Mouse (Mus musculus) limb, embryonic 15.5 days (tissue): ENCODE measurements around the gene Pced1a. TPM values are rescaled to one million over a fixed set of nuclear protein-coding genes. Genes with fewer than 3 reads are reported as not detected.

Experiments used
- ATAC-seq: fragments of 200-750 bp; cut with Nextera tagmentation; 2 replicates; pipeline ENCODE4 v1.8.0; 2017; ENCODE audit warnings: low read depth, moderate TSS enrichment; ENCODE audit not compliant: insufficient number of reproducible peaks, low FRiP score, low TSS enrichment
- H3K27ac ChIP-seq: fragments of 300-500 bp; sonication (generic); 2 replicates; pipeline ENCODE4 v1.5.1; 2015; ENCODE audit warnings: moderate library complexity, mild to moderate bottlenecking, inconsistent platforms
- H3K27me3 ChIP-seq: fragments of 300-500 bp; sonication (generic); 2 replicates; pipeline ENCODE4 v1.6.1; 2015; ENCODE audit warnings: inconsistent platforms
- H3K36me3 ChIP-seq: fragments of 300-500 bp; sonication (generic); 2 replicates; pipeline ENCODE4 v1.6.1; 2015; ENCODE audit warnings: inconsistent platforms
- H3K4me1 ChIP-seq: fragments of 300-500 bp; sonication (generic); 2 replicates; pipeline ENCODE4 v1.6.1; 2015; ENCODE audit warnings: inconsistent platforms
- H3K4me2 ChIP-seq: fragments of 300-500 bp; sonication (generic); 2 replicates; pipeline ENCODE4 v1.6.1; 2015; ENCODE audit warnings: mild to moderate bottlenecking, inconsistent platforms
- H3K4me3 ChIP-seq: fragments of 300-500 bp; sonication (generic); 2 replicates; pipeline ENCODE4 v1.5.1; 2015; ENCODE audit warnings: mild to moderate bottlenecking, inconsistent platforms
- H3K9ac ChIP-seq: fragments of 300-500 bp; sonication (generic); 2 replicates; pipeline ENCODE4 v1.6.1; 2015; ENCODE audit warnings: inconsistent platforms
- H3K9me3 ChIP-seq: fragments of 300-500 bp; sonication (generic); 2 replicates; pipeline ENCODE4 v1.6.1; 2016; ENCODE audit warnings: inconsistent platforms
- WGBS: fragments of 180-500 bp; shearing (Covaris S2); methylation state at CpG from one replicate; pipeline ENCODE4 v1.1.7; 2015; 5-methylcytosine and 5-hydroxymethylcytosine counted together
- polyA plus RNA-seq: library from polyadenylated mRNA; unstranded; fragments of >200 nt; fragmentation: Nextera tagmentation; extraction: Ambion mirVana; gene quantifications from 2 replicates; pipeline ENCODE4 v1.2.1, GENCODE M21; 2015

Pced1a gene
- polyA plus RNA-seq, 1 experiment from 2014 or later: 17.2 TPM

DNA sequence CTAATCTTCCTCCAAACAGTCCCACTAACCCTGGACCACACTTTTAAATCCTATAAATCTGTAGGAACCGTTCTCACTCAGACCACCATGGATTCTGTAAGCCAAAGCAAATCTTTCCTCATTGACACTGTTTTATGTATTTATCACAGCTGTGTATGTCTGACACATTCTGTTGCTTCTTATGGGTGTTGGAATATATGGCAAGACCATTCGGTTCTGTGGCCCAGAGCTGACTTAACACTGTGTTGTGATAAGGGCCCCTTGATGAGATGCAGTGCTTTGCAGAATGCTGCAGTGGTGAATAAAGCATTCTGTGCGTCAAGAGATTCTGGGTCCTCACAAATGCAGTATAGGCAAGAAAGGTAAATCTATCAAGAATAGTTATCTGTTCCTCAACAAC, 7.7 kb upstream of the Pced1a start:
- H3K27me3 ChIP-seq: no peaks in the 10 kb centered on the region
- no peaks in the 10 kb centered on the region for H3K9me3 ChIP-seq
- H3K4me3 ChIP-seq: no peak overlapping the region
- no peak for ATAC-seq
- no peak overlapping the region for H3K27ac ChIP-seq
- 86% methylated on average over 3 of the region's 3 CpGs for WGBS
- no peak overlapping the region for H3K9ac ChIP-seq
- H3K4me1 ChIP-seq: no peaks in the 10 kb centered on the region; the same call in 1 of the 2 replicates
- no peak overlapping the region for H3K4me2 ChIP-seq
- peaks cover 7% of the 10 kb centered on the region; the same call in 1 of the 2 replicates for H3K36me3 ChIP-seq

DNA sequence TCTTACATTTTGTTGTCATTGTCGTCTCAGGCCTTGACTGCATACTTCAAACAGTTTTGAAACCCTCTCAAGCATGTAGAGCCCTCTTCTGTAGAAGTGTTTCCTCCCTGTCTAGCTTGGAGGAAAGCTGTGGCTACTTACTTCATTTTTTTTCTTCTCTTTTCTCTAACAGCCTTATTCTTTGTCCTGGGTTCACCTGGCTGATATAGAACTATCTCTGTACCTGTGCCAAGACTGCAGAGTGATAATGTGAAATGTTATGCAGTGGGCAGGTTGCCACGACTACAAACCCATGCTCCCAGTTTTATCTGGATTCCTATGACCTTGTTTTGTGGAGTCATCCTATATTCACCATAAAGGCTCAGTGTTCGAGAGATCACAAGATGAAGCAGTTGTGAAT, 6.0 kb upstream of the Pced1a start:
- Histone ChIP-seq H3K27ac (no peak overlapping the region), H3K9ac (no peak overlapping the region), H3K4me3 (no peak overlapping the region), H3K27me3 (no peaks in the 10 kb centered on the region), H3K4me1 (no peaks in the 10 kb centered on the region; the same call in 1 of the 2 replicates), H3K9me3 (no peaks in the 10 kb centered on the region), H3K36me3 (peaks cover 3% of the 10 kb centered on the region; the same call in 1 of the 2 replicates), H3K4me2 (no peak overlapping the region)
- no peak for ATAC-seq
- WGBS: 79% methylated on average over 3 of the region's 3 CpGs

DNA sequence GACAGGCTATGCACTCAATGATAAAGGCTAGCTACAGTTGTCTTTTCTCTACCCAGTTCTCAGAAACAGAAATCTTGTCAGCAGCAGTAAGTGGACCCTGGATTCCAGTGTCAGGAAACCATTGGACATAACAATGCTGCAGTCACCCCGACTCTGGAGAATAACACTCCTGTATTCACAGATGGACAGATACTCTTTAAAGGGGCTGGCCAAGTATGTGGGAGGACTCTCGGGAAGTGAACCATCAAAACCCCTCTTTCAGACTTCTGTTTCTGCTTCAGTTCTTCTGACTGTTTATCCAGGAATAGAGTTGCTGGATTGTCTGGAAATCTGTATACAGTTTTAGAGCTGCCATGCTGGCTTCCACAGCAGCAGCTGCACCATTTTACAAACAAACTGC, 5.3 kb upstream of the Pced1a start:
- Histone ChIP-seq H3K9ac (no peak overlapping the region), H3K27me3 (no peaks in the 10 kb centered on the region), H3K9me3 (no peaks in the 10 kb centered on the region), H3K4me2 (no peak overlapping the region), H3K27ac (no peak overlapping the region), H3K4me1 (peaks cover 6% of the 10 kb centered on the region), H3K36me3 (peaks cover 3% of the 10 kb centered on the region; the same call in 1 of the 2 replicates), H3K4me3 (no peak overlapping the region)
- ATAC-seq: no peak
- WGBS: 66% methylated on average over 2 of the region's 2 CpGs

DNA sequence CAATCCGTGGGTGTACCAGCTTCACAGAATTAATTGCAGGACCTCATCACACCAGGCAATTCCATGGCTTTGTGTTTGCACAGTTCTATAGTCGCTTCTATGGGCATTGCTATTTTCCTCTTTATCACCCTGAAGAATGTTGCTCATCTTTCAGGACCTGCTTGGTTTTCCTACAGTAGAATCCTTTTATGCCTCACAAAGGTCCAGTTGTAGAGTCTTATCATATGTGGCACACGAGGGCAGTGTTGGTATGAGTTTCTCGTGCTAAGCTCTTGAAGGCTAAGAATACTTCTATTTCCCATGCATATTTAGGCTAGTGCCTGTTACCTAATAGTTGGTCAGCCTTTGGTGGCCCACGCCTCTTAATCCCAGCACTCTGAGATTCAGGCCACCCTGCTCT, 611 bp upstream of the Pced1a start:
- Histone ChIP-seq H3K4me2 (peak overlapping the region; percentile 93), H3K4me3 (peak overlapping the region; percentile 85), H3K4me1 (peaks cover 35% of the 10 kb centered on the region), H3K9me3 (no peaks in the 10 kb centered on the region), H3K36me3 (peaks cover 3% of the 10 kb centered on the region; the same call in 1 of the 2 replicates), H3K9ac (peak overlapping the region; percentile 74), H3K27me3 (no peaks in the 10 kb centered on the region), H3K27ac (no peak overlapping the region)
- ATAC-seq: no peak
- 43% methylated on average over 5 of the region's 5 CpGs for WGBS

DNA sequence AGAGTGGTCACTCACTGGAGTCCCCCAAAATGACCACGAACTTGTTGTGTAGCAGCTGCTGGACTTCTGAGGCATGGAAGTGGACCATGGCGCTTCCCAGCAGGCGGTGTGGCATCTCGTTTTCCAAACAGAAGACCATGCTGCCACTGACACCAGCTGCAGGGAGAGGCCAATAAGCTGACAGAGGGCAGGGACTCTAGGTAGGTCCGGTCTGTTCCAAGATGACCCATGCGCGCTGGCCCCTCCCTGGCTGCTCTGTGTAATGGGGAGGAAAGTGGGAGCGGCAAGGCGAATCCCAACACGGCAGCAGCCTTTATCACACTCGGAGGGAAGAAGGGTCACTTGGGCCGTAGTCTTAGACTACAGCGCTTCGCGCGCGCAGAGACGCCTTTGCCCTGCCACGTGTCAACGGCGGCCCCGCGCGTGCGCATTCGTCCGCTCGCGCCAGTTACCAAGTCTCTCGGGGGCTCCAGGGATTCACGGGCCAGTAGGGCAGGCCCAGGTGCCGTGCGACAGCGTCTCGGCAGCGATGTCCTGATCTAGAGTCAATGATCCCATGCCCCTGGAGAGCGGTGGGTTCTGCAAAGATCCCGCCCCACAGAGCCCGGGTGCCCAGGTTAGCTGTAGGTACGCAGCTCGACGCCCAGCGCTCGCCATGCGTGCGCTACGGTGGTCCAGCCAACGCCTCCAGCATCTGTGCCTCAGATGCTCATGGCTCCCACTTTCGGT, 940 bp downstream of the Pced1a start:
- no peaks in the 10 kb centered on the region for H3K27me3 ChIP-seq
- peak overlapping the region; percentile 95 for H3K27ac ChIP-seq
- 13% methylated on average over 49 of the region's 49 CpGs for WGBS
- ATAC-seq: peak; percentile 56
- peaks cover 35% of the 10 kb centered on the region for H3K4me1 ChIP-seq
- H3K4me2 ChIP-seq: peak overlapping the region; percentile 93
- peak overlapping the region; percentile 85 for H3K4me3 ChIP-seq
- H3K9ac ChIP-seq: peak overlapping the region; percentile 74
- H3K36me3 ChIP-seq: peaks cover 17% of the 10 kb centered on the region
- H3K9me3 ChIP-seq: no peaks in the 10 kb centered on the region

DNA sequence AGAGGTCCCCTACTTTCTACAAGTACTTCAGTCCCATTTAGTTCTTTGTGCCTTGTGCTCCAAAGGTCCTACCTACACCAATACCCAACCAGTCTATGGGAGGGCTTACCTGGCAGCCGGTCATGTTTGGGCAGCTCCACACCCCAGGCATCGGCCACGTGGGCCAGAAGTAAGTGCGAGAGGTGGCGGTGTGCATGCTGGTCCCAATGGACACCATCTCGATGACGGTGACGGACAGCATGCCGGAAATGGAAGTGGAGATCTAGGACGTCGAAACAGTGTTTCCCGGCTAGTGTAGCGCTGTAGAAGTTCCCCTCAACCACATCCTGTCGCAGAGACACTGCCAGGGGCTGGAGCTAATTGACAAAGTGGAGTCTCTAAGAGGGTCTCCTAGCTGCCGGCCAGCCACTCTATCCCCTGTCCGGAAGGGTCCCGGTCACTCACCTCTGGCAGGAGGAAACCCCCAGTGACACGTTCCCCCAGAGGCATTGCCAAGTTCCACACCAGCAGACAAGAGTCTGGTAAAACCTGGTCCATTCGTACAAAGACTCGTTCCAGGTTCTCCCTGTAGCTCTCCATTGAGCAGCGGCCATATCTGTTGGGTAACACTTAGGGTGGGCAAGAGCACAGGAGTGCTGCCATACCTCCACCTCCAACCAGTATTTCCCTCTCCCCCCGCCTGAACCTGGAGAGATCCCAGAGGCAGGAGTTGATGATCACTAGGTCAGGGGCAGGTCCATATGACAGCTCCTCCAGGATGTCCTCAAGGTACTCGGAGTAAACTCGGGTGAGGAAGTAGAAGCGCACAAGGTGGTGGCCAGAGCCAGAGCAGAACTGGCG, 2.5 kb downstream of the Pced1a start:
- H3K36me3 ChIP-seq: peaks cover 19% of the 10 kb centered on the region
- no peak overlapping the region for H3K4me2 ChIP-seq
- no peak overlapping the region for H3K27ac ChIP-seq
- no peak overlapping the region for H3K4me3 ChIP-seq
- 96% methylated on average over 26 of the region's 26 CpGs for WGBS
- ATAC-seq: no peak
- H3K9me3 ChIP-seq: no peaks in the 10 kb centered on the region
- H3K27me3 ChIP-seq: no peaks in the 10 kb centered on the region
- peaks cover 35% of the 10 kb centered on the region for H3K4me1 ChIP-seq
- H3K9ac ChIP-seq: no peak overlapping the region

DNA sequence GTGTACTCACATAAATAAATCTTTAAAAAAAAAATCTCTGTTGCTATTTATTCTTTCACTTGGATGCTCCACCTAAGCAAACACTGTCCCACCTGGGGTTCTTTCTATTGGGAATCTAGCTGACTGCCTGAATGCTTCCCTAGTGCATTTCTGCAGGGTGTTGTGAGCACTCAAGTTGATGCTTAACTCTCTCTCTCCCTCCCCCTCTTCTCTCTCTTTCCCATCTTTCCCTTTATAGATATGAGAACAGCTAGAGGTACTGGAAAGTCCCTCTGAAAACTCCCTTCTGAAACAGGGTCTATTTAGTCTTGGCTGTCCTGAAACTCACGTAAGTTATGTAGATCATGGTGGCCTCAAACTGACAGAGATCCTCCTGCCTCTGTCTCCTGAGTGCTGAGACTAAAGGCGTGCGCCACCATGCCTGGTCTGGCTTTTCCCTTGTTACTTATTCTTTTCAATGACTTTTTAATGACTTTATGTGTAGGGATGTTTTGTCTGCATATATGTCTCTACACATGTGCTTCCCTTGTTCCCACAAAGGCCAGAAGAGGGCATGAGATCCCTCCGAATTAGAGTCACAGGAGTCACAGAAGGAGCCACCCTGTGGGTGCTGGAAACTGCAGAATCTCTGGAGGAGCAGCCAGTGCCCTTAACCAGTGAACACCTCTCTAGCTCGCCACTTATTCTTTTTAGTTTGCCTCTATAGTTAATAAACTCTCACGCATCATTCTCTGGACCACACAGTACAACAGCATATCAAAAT, 10.2 kb downstream of the Pced1a start:
- H3K27ac ChIP-seq: no peak overlapping the region
- no peak overlapping the region for H3K9ac ChIP-seq
- no peak for ATAC-seq
- no peak overlapping the region for H3K4me3 ChIP-seq
- WGBS: 72% methylated on average over 6 of the region's 6 CpGs
- H3K4me1 ChIP-seq: peaks cover 11% of the 10 kb centered on the region
- no peaks in the 10 kb centered on the region for H3K27me3 ChIP-seq
- no peaks in the 10 kb centered on the region for H3K9me3 ChIP-seq
- H3K4me2 ChIP-seq: no peak overlapping the region
- H3K36me3 ChIP-seq: peaks cover 9% of the 10 kb centered on the region

DNA sequence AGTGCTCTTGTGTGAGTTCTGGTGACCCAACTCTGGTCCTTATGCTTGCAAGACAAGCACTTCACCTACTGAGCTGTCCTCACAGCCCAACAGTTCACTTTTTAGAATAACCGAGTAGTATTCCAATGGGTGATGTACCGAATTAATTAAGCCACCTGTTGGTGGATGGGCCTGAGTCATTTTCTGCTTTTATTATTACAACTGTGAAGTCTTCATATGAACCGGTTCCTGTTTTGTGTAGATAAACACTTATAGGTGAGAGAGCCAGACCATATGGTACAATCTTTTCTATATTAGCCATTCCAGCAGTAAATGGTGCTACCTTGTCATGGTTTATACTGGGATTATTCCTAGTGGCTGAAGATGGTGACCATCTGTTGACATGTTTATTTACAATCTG, 11.7 kb downstream of the Pced1a start:
- Histone ChIP-seq H3K4me1 (peaks cover 21% of the 10 kb centered on the region), H3K4me2 (no peak overlapping the region), H3K9me3 (no peaks in the 10 kb centered on the region), H3K36me3 (no peaks in the 10 kb centered on the region), H3K9ac (no peak overlapping the region), H3K27ac (peak overlapping the region; percentile 67; the same call in 1 of the 2 replicates), H3K4me3 (no peak overlapping the region), H3K27me3 (no peaks in the 10 kb centered on the region)
- no peak for ATAC-seq
- 81% methylated on average over 3 of the region's 3 CpGs for WGBS

DNA sequence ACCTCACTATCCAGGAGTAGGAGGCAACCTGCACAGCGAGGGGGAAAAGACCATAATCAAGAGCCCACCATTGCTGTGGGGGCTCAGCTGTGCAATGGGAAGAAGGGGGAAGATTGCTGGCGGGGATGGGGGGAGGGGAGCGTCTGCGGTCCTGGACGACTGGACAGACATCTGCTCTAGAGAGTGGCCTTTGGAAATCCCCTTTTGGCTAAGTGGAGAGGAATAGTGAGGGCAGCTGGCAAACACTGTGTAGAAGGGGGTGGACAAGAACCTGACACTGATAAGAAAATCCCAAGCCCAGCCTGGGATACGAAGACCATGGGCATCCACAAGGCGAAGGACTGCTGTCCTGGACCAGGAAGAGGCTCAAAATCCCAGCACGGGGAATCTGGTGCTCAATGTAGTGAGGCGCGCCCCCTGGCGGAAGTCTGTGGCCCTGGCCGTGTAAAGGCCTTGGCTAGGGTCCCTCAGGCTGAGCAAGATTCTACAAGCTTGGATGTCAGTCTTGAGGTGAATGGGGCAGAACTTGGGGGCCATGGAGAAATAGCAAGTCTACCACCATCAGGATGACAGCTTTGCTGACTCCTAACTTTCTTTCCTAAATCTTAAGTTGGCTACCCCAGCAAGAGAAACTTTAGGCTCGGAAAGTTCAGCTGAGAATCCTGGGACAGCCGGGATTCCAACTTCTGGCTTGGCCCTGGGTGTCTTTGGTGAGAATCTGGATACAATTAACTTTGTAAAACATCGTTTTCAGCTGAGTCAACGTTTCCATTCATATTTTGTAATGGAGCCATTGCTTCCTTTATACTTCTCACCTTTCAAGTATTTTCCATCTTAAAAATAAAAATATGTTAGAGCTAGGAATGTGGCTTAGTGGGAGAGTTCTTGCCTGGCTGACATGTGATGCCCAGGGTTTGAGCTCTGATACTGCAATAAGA, 12.7 kb downstream of the Pced1a start:
- Histone ChIP-seq H3K9ac (no peak overlapping the region), H3K9me3 (no peaks in the 10 kb centered on the region), H3K4me1 (peaks cover 24% of the 10 kb centered on the region), H3K4me3 (no peak overlapping the region), H3K27ac (peak overlapping the region; percentile 67), H3K4me2 (no peak overlapping the region), H3K27me3 (no peaks in the 10 kb centered on the region), H3K36me3 (no peaks in the 10 kb centered on the region)
- peak; percentile 58; the same call in 1 of the 2 replicates for ATAC-seq
- WGBS: 34% methylated on average over 16 of the region's 16 CpGs

DNA sequence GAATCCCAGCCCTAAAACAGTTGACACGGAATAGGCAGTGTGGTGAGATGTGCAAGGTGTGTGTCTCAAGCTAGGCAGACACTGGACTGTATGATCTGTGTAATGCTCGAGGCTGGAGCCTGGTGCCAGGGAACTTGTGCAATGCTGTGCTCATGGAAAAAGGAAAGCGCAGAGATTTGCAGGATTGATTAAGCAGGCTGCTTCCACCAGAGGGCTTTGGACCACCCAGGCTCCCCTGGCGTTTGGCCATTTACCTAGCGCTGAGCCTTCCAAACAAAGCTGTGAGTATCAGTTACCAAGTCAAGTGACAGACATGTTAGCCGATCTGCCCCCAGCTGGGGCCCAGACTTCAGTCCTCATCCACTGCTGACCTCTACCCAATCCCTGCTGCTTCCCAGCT, 16.3 kb downstream of the Pced1a start:
- Histone ChIP-seq H3K9ac (no peak overlapping the region), H3K27ac (peak overlapping the region; percentile 67), H3K36me3 (no peaks in the 10 kb centered on the region), H3K27me3 (no peaks in the 10 kb centered on the region), H3K9me3 (no peaks in the 10 kb centered on the region), H3K4me2 (no peak overlapping the region), H3K4me1 (peaks cover 27% of the 10 kb centered on the region), H3K4me3 (no peak overlapping the region)
- 11% methylated on average over 6 of the region's 6 CpGs for WGBS
- ATAC-seq: peak; percentile 35; the same call in 1 of the 2 replicates

DNA sequence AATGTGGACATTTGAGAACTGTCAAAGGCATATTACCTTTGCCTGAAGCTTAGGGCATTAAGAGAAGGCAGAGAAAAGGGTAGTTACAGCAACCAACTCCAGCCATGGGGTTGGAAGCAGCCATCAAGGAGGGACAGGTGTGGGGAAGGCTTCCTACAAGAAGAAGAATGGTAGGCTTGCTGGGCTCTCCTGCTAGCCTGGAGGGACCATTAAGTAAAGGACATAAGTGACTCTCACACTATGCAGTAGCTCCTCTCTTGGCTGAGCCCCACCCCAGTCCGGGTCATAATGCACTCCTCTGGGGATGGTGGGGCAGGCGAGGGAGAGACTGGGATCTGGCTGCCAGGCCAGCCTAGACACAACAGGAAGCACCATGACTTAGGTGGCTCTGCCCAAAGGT, 18.3 kb downstream of the Pced1a start, which contains the start of gene Tmem239:
TSS of gene Tmem239 (plus strand) at position 301 of the 400 bp plus-strand sequence.
- no peak for ATAC-seq
- Histone ChIP-seq H3K4me3 (no peak within 1 kb of the TSS), H3K4me2 (no peak within 1 kb of the TSS), H3K27ac (no peak within 1 kb of the TSS), H3K36me3 (no peaks in the 10 kb centered on the region), H3K4me1 (peaks cover 20% of the 10 kb centered on the region), H3K9me3 (no peaks in the 10 kb centered on the region), H3K9ac (no peak within 1 kb of the TSS), H3K27me3 (no peaks in the 10 kb centered on the region)
- 84% methylated on average over 2 of the region's 2 CpGs for WGBS
